Mouse (Mus musculus) heart, postnatal 4 days (tissue): ENCODE data around the gene Rhox2e. TPM values are rescaled to one million over a fixed set of nuclear protein-coding genes. Genes with fewer than 3 reads are reported as not detected.
"Not testable (repeated sequence)": the region's sequence is repeated elsewhere in the genome, so short reads cannot be mapped to it uniquely, and the experiment has no call there.

Experiments used
- DNase-seq: peaks from one replicate; pipeline ENCODE4 v3.0.0; 2021
- total RNA-seq, 2 experiments: library from RNA; stranded (reverse); gene quantifications; 2 replicates each; pipeline ENCODE4 v1.2.3; 2021

The Rhox2e gene
- total RNA-seq: not detected

DNA sequence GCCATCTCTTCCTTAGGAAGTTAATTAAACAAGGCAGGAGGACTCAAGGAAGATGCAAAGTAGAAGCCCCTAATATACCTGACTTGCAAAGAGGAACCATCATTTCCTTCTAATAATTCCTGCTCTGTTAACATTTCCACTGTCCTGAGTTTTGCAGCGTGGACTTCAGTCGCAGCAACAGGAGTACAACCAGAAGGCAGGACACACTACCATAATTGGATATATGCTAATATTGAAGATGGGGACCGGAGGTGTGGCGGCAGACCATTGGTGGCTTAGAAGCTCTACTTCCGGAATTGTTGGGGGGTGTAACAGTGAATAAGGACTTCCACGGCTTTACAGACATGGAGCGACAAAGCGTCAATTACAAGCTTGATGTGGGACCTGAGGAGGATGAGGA lies at the start of gene Rhox2e:
Rhox2e (plus strand) TSS at position 301 of the 400 bp plus-strand sequence.
- DNase-seq: not testable (repeated sequence)

DNA sequence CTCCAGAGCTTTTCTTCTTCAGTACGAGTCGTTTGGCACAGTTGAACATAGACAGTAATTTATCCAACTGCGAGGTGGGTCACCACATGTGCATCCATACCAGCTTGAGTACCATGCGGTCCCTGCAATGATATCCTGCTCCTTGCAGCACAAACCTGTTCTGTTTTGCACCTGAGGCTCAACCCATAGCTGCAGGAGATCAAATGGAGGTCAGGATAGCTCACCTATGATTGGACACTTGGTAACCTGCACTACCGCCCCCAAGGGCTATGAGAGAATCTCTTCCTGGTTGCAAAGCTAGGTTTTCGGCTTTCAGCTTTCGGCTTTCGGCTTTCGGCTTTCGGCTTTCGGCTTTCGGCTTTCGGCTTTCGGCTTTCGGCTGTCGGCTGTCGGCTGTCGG lies 16.2 kb upstream of the Rhox2e start, which contains the start of gene Rhox4d:
Rhox4d (plus strand) TSS at position 301 of the 400 bp plus-strand sequence.
- not testable (repeated sequence) for DNase-seq

DNA sequence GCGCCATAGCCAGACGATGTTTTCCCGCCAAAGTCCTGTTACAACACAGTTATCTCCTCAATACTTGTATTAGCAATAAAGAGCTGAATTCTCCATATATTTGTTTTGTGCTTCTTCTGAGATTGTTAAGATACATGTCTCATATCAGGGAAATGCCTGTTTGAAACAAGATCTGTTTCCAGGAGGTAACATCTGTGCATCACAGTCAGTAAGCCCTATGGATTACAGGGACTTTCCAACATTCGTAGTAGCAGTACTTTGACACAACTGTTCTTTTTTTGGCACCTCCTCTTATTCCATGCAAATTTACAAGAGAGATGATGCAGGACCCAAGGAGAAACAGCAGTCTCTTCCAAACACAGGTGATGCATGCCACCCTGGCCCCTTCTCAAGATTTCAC lies 11.5 kb downstream of the Rhox2e start, which contains the start of gene Rhox3e:
Rhox3e (plus strand) TSS at position 301 of the 400 bp plus-strand sequence.
- not testable (repeated sequence) for DNase-seq

DNA sequence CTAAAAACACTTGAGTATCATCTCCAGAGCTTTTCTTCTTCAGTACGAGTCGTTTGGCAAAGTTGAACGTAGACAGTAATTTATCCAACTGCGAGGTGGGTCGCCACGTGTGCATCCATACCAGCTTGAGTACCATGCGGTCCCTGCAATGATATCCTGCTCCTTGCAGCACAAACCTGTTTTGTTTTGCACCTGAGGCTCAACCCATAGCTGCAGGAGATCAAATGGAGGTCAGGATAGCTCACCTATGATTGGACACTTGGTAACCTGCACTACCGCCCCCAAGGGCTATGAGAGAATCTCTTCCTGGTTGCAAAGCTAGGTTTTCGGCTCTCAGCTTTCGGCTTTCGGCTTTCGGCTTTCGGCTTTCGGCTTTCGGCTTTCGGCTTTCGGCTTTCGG lies 26.9 kb downstream of the Rhox2e start, which contains the start of gene Rhox4e:
Rhox4e (plus strand) TSS at position 301 of the 400 bp plus-strand sequence.
- DNase-seq: not testable (repeated sequence)

DNA sequence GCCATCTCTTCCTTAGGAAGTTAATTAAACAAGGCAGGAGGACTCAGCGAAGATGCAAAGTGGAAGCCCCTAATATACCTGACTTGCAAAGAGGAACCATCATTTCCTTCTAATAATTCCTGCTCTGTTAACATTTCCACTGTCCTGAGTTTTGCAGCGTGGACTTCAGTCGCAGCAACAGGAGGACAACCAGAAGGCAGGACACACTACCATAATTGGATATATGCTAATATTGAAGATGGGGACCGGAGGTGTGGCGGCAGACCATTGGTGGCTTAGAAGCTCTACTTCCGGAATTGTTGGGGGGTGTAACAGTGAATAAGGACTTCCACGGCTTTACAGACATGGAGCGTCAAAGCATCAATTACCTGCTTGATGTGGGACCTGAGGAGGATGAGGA lies 40.9 kb downstream of the Rhox2e start, which contains the start of gene Rhox2f:
Rhox2f (plus strand) TSS at position 301 of the 400 bp plus-strand sequence.
- DNase-seq: not testable (repeated sequence)

DNA sequence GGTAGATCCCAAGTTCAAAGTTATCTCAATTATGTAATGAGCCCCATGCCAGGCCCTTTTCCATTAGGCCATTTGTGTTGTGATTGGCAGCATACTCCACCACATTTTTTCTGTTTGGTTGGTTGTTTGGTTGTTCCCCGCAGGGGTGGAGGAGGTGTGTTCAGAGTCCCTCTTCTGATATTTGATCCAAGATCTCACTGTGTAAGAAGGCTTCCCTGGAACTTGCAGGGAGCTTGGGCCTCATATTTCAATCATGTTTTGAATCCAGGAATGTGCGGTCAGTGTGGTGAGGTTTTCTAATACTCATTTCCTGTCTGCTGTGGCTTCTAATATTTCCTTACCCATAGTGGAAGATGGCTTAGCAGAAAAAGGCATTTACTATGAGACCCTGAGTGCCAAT lies 42.4 kb downstream of the Rhox2e start:
- DNase-seq: not testable (repeated sequence)

DNA sequence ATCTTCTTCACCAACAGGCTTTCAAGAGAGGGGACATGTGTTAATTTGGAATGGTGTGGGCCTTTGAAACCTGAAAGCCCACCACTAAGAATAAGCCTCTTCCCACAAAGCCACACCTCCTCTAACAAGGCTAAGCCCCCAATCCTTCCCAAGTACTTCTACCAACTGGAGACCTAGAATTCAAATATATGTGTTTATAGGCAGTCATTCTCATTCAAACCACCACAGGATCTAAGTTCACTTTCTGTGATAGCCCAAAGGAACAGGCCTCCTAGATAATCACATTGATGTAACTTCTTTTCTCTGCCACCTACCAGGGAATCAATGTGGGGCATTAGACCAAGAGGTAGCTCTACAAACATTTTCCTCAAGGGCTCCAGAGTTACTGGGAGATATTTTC lies 50.4 kb downstream of the Rhox2e start, which contains the start of gene Rhox3f:
Rhox3f (plus strand) TSS at position 301 of the 400 bp plus-strand sequence.
- DNase-seq: not testable (repeated sequence)

Other genes starting within 250 kb of the Rhox2e start
- gene Rhox3a2, start 150.4 kb upstream of the Rhox2e start, total RNA-seq: not detected
- gene Rhox4a2, start 139.6 kb upstream of the Rhox2e start, total RNA-seq: not detected
- not detected for gene Rhox2b, start 118.4 kb upstream of the Rhox2e start, total RNA-seq
- not detected for gene Rhox4b, start 98.0 kb upstream of the Rhox2e start, total RNA-seq
- not detected for gene Rhox2c, start 76.8 kb upstream of the Rhox2e start, total RNA-seq
- not detected for gene Rhox3c, start 71.9 kb upstream of the Rhox2e start, total RNA-seq
- not detected for gene Rhox4c, start 50.1 kb upstream of the Rhox2e start, total RNA-seq
- not detected for gene Rhox2d, start 37.0 kb upstream of the Rhox2e start, total RNA-seq
- gene Rhox4d, start 16.1 kb upstream of the Rhox2e start, total RNA-seq: not detected
- not detected for gene Rhox3e, start 11.6 kb downstream of the Rhox2e start, total RNA-seq
- gene Rhox4e, start 27.0 kb downstream of the Rhox2e start, total RNA-seq: not detected
- not detected for gene Rhox2f, start 41.0 kb downstream of the Rhox2e start, total RNA-seq
- gene Rhox3f, start 50.5 kb downstream of the Rhox2e start, total RNA-seq: not detected
- not detected for gene Rhox4f, start 77.3 kb downstream of the Rhox2e start, total RNA-seq
- gene Rhox3g, start 98.2 kb downstream of the Rhox2e start, total RNA-seq: not detected
- not detected for gene Rhox2g, start 113.0 kb downstream of the Rhox2e start, total RNA-seq
- gene Rhox4g, start 120.9 kb downstream of the Rhox2e start, total RNA-seq: not detected
- not detected for gene Rhox3h, start 138.3 kb downstream of the Rhox2e start, total RNA-seq
- not detected for gene Rhox2h, start 142.8 kb downstream of the Rhox2e start, total RNA-seq